Mouse (Mus musculus): ENCODE measurements around the gene Igsf9b.

DNA sequence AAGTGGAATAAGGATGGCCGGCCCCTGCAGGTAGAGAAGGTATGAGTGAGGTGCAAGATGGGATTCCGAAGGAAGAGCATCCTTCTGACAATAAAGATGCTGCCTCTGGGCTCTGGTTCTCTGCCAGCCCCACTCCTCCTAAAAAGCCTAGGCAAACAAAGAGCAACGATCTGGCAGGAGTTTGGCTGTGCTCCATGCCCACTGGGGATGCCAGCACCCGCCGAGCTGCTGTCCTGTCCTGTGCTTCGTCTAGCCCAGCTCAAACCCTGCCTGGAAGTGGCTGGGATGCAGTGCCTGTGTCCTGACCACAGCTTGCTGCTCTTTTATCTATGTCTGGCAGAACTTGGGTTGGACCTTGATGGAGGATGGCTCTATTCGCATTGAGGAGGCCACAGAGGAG is 23.3 kb downstream of the Igsf9b start:
- TF ChIP-seq POLR2A (IDR thresholded peaks at IDR 0.05; ENCODE audit: borderline replicate concordance, low read depth, low read length) (no peak), CTCF (IDR thresholded peaks at IDR 0.05; ENCODE audit: low read depth, low read length) (no peak)
